Mouse (Mus musculus) effector memory CD4-positive, alpha-beta T cell, adult 5 months (primary cell): ENCODE data around the gene Olfr63. TPM values are rescaled to one million over a fixed set of nuclear protein-coding genes. Genes with fewer than 3 reads are reported as not detected.

Experiments
- polyA plus RNA-seq: library from polyadenylated mRNA; unstranded; fragments of 100-300 nt; shearing (Covaris generic); gene quantifications from one replicate; pipeline ENCODE4 v1.2.1, GENCODE M21; 2017

The Olfr63 gene
- polyA plus RNA-seq: 0.05 TPM

DNA sequence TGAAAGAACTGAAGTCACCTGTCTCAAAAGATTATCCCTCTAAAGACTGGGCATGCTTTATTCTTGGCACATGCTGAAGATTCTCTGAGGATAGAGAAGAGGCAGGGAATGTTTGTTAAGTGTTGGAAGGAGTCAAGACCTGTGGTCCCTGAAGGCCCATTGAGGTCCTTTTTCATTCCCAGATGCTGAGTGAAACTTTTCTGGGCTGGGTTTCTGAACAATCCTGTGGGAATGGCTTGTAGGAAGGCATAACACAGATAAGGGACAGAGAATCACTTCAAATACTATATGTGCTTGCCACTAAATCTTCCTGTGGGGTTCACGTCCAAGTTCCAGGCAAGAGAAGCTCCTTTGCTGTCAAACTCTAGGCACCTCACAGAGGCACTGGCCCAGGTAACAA, at the start of gene Olfr63:
Olfr63 (plus strand) TSS at position 301 of the 400 bp plus-strand sequence.

DNA sequence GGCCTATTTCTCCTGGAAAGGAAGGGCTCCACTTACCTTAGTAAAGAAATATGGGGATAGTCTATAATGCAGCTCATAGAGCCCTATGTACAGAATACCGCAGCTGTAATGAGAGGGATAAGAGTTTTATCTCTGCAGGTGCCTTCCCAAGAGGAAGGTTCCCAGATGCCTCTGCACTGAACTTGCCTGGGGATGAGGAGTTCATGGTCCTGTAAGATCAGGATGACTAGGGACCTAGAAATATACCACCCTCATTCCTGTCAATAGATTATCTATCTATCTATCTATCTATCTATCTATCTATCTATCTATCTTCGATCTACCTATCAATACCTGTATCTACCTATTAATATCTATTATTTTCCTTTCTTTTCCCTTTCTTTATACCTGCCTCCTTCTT, 42.9 kb upstream of the Olfr63 start, which contains the start of gene Olfr1564:
Olfr1564 (minus strand) TSS at position 101 of the 400 bp plus-strand sequence.

DNA sequence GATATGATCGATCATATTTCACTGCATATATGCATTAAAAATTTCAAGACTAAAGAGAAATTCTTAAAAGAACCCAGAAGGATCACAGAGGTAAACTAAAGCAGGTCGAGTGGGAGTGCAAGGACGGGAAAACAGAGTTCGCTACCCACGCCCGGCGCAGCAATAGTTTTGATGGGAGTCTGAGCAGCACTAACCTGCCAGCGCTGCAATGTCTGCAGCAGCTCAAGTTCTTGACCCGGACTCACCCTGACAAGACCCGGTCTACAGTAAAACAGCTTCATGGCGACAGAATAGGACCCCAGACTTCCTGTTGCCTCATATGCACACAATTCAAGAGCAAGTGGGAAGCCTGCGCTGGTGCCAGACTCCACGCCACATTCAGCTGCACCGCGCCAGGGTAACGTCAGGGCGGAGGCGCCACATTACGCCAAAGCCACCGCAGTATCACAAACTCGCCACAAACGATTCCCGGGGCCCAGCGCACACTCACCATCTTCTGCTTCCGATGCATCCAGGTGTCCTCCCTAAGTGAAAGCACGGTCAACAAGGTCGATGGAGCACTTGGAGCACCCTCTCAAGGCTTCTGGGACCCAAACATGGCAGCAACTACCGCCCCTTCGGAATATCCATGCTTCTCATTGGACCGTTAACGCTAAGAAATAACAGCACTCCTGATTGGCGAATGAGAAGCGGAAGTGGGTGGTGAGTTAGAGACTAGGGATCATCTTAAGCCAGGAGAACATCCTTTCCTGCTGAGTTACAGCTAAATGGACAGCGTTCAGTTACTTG, 9.8 kb upstream of the Olfr63 start, which contains the start of gene Zfp955a:
Zfp955a (minus strand) TSS at position 616 of the 789 bp plus-strand sequence.

GRCm38 (mm10) chr17:33289039-33289875, 24.8 kb downstream of the Olfr63 start, which contains the start of gene Zfp955b:
Gene Zfp955b, plus strand, starts transcription at chr17:33289544.

Other genes with a start within 250 kb of the Olfr63 start
- gene Zfp763, start 231.3 kb upstream of the Olfr63 start, polyA plus RNA-seq: 1.5 TPM
- gene 4921501E09Rik, start 196.6 kb upstream of the Olfr63 start, polyA plus RNA-seq: not detected
- 1.8 TPM for gene Zfp563, start 175.4 kb upstream of the Olfr63 start, polyA plus RNA-seq
- gene Morc2b, start 125.0 kb upstream of the Olfr63 start, polyA plus RNA-seq: not detected
- not detected for gene Olfr55, start 96.2 kb upstream of the Olfr63 start, polyA plus RNA-seq
- gene Olfr239, start 73.4 kb upstream of the Olfr63 start, polyA plus RNA-seq: not detected
- not detected for gene Olfr1564, start 43.0 kb upstream of the Olfr63 start, polyA plus RNA-seq
- gene Zfp955a, start 9.5 kb upstream of the Olfr63 start, polyA plus RNA-seq: 7.8 TPM
- gene Zfp955b, start 24.9 kb downstream of the Olfr63 start, polyA plus RNA-seq: 5.4 TPM
- 9.1 TPM for gene Zfp81, start 94.2 kb downstream of the Olfr63 start, polyA plus RNA-seq
- 7.4 TPM for gene Zfp101, start 130.0 kb downstream of the Olfr63 start, polyA plus RNA-seq
- not detected for gene Actl9, start 168.2 kb downstream of the Olfr63 start, polyA plus RNA-seq